Mouse (Mus musculus) monocyte, adult 2 months (primary cell): ENCODE results near the gene Cluap1.

Experiments
- DNase-seq, 2 experiments: peaks; one replicate each; pipeline ENCODE4 v3.0.0; 2022; ENCODE audit warnings: low spot score in 2 of 2, low read depth in 1 of 2

Gene Cluap1

GRCm38 (mm10) chr16:3908537-3909111 is at the start of gene Cluap1, which contains the start of gene 1700037C18Rik:
Gene Cluap1 (plus strand): TSS chr16:3908801.
Gene 1700037C18Rik (minus strand): TSS chr16:3908689.
- peak; percentile 70 to 81 for DNase-seq

DNA sequence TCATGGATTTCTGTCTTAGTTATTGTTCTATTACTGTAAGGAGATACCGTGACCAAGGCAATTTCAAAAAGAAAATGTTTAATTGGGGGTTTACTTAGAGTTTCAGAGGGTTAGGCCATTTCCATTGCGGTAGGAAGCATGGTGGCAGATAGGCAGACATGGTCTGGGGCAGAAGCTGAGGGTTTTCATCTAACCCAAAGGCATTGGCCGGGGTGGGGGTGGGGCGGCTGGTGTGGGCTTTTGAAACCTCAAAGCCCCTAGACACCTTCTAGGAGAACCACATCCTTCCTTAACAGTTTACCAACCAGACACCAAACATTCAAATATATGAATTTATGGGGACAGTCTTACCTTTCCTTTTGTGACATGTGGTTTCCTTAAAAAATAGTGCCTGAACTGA is 49.3 kb upstream of the Cluap1 start:
- no peak for DNase-seq

DNA sequence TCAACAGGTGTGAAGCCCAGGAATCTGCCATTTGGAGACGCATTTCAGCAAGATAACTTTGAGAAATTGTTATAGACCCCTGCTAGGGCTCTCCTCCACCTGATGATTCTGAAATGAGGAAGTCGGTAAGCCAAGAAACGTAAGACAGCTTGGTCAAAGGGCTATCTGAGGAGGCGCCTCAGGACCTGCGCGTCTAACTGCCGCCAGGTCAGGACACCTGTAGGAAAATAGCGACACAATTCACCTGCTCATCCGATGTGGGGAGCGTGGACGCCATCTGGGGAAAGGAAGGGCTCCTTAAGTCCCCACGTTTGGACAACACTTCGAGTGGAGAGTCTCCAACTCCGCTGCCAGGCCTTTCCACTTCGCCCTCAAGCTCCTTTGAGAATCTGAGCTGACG is 36.8 kb upstream of the Cluap1 start:
- DNase-seq, result no peak

GRCm38 (mm10) chr16:3872216-3873047 is 36.2 kb upstream of the Cluap1 start, which contains the start of gene Naa60:
Gene Naa60 (plus strand): TSS chr16:3872375.
- peak in 1 of 2 experiments; percentile 59 for DNase-seq

GRCm38 (mm10) chr16:3876346-3876745 is 32.3 kb upstream of the Cluap1 start:
- no peak for DNase-seq

DNA sequence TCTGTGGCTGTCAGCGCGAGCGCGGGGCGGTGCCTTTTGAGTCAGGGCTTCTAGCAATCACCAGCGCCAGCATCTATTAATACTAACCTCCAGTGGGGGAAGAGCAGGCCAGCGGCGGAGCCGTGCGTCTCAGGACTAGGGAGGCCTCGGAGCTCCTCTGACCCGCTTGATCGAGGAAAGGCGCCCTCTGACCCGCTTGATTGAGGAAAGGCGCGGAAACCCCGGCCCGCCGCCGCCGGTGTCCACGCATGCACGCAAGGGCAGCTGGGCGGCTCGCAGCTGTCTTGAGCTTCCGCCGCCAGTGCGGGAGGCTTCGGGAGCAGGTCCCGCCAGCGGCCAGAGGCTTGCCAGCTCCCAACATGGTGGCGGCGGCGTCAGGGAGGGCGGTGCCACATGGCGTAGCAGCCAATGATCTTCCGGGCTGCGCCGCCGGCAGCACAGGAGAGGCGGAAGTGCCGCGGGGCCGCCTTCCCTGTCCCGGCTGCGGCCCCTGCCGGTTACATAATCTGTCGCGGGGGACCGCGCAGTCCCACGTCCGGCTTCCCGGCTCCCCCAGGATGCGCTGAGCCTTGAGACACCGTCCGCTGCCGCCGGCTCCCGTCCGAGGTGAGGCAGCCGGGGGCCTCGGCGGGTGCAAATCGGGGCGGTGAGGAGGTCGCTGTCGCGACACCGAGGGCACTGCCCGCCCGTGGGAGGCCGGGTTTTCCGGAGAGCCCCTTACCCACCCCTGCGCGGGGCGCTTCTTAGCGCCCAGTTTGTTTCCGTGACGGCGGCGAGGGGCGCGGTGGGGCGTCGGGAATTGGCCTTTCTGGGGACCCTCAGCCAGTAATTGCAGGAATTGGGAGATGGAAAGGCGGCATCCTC is 24.2 kb upstream of the Cluap1 start, which contains the start of the genes Zfp597 and Gm20695:
Gene Zfp597, minus strand, starts transcription at position 361 of the 864 bp plus-strand sequence.
Gene Gm20695, plus strand, starts transcription at position 448 of the 864 bp plus-strand sequence.
- peak; percentile 73 to 85 for DNase-seq

GRCm38 (mm10) chr16:3885065-3885670 is 23.4 kb upstream of the Cluap1 start:
- no peak for DNase-seq

DNA sequence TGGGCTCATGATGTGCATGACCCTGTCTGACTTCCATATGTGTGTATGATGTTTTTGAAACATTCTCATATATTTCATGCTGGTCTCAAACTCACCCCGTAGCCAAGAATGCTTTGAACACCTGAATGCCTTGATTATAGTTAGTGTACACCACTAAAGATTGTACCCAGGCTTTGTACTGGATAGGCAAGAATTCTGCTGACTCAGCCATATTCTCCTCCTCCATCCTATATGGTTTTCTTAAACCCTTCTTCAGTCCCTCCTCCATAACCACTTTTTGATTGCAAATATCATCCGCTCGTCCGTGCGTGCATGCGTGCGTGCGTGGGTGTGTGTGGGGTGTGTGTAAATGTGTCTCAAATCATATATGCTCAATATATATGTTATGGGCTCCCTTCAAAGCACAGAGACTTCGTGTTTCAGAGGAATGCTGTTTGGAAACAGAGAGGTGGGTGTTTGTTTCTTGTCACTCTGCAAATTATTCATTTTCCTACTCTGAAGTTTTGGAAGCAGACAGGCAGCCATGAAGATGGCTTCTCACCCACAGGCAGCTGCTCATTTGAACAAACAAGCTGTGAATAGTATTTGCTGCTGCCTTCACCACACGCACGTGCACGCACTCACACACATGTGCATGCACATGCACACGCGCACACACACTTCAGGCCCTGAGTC is 16.8 kb upstream of the Cluap1 start:
- DNase-seq, result no peak

DNA sequence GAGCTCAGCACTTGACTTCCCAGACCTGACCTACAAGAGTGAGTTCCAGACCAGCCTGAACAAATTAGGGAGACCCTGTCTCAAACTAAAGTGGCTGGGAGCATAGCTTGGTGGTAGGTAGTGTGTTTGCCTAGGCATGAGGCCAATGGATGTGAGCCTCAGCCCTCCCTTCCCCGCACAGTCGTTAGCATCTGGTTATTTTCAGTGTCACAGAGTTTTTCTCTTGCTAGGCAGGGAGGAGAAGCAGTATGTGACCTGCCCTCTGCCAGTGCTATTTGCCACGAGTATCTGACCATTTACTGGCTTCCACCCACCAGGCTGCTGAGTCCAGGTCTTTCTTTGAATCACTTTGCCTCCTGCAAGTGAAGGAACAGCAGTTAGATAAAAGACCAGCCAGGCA is 14.9 kb upstream of the Cluap1 start:
- no peak for DNase-seq

- DNase-seq, result peak; percentile 57 to 59
Measured at GRCm38 (mm10) chr16:3895173-3895792, 13.3 kb upstream of the Cluap1 start.

- DNase-seq, result no peak
Measured at GRCm38 (mm10) chr16:3896046-3896445, 12.6 kb upstream of the Cluap1 start.

GRCm38 (mm10) chr16:3896553-3896952 is 12.0 kb upstream of the Cluap1 start:
- no peak for DNase-seq

DNA sequence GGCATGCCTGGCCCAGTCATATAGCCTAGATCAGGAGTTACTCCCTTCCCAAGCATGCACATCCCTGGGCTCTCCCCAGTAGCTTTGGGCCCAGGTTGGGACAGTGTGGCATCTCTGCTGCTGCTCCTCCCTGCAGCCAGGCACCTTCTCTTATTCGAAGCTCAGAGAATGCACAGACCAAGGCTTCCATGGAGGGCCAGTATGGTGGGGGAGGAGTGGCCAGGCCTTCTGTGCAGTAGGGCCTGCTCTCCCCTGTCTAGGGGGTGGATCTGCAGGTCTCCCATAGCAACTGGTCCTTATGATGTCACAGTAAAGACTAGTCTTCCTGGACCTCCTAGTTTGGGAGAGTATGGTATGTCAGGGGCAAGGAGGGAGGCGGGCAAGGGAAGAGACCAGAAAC is 1.1 kb upstream of the Cluap1 start:
- DNase-seq, result no peak

DNA sequence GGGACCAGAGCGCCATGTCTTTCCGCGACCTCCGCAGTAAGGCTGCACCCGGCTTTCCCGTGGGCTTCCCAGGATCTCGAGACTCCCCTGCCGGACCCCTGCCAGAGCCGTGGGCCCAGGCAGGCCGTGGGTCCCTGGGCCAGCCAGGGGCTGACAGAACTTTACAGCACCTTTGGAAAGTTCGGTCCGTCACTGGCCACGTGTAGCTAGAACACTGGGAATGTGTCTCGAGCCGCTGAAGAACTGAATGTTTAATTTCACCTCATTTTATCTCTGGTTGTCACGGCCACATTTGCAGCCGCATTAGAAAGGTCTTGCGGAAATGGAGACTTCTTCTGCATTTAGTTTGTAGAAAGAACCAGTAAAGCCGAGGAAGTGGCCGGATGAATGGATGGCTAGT is 517 bp downstream of the Cluap1 start:
- DNase-seq, result no peak

- no peak for DNase-seq
Measured at GRCm38 (mm10) chr16:3920756-3921155, 12.2 kb downstream of the Cluap1 start.

DNA sequence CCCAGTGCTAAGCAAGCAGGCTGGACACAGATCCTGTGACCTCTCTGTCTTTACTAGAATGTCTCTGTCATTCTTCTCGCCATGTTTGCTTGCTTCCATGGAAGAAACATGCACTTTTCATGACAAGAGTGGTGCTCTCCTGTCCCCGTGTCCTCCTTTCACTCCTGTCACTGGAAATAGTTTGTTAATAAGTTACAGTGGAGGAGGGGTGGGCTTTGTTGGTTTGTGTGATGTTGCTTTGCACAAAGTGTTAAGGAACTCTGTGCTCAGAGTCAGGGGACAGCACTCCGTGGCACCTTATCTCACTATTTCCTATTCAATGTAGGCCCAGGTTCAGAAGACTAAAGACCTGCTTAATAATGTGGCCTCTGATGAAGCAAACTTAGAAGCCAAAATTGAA is 14.9 kb downstream of the Cluap1 start:
- DNase-seq, result no peak

GRCm38 (mm10) chr16:3923966-3924365 is 15.4 kb downstream of the Cluap1 start:
- DNase-seq, result no peak

GRCm38 (mm10) chr16:3928582-3928981 is 20.0 kb downstream of the Cluap1 start:
- DNase-seq, result no peak

- peak; percentile 31 to 32 for DNase-seq
Measured at GRCm38 (mm10) chr16:3929151-3929550, 20.6 kb downstream of the Cluap1 start.

GRCm38 (mm10) chr16:3933536-3933935 is 24.9 kb downstream of the Cluap1 start:
- no peak for DNase-seq
